Mouse (Mus musculus) heart, adult 2 months (tissue): ENCODE results near the gene Hpse2.

Experiments
- CTCF ChIP-seq: fragments of 200-600 bp; IDR thresholded peaks from 2 replicates; pipeline ENCODE4 v1.8.1; 2022; ENCODE audit warnings: antibody characterized with exemption, mild to moderate bottlenecking, moderate library complexity
- EP300 ChIP-seq: fragments of 200-500 bp; IDR thresholded peaks from 2 replicates; pipeline ENCODE4 v1.6.1; 2011; ENCODE audit warnings: low read depth, low read length, control low read depth; ENCODE audit not compliant: insufficient read depth
- POLR2A ChIP-seq: fragments of 200-500 bp; IDR thresholded peaks from 2 replicates; pipeline ENCODE4 v1.6.1; 2011; ENCODE audit warnings: mild to moderate bottlenecking, low read depth, low read length, control low read depth; ENCODE audit not compliant: insufficient read depth

- no peak for TF ChIP-seq CTCF
- TF ChIP-seq EP300, result no peak
- no peak for TF ChIP-seq POLR2A
These were observed 365.5 kb downstream of the Hpse2 start for GRCm38 (mm10) chr19:43022611-43023173.
